Mouse (Mus musculus) megakaryocyte, embryonic 14.5 days (primary cell): ENCODE results near the gene Tspan1.

ENCODE experiments used
- FLI1 ChIP-seq: IDR thresholded peaks from 2 replicates; pipeline ENCODE4 v1.6.1; 2012; ENCODE audit warnings: low read length, inconsistent platforms, mixed read lengths
- GATA1 ChIP-seq: IDR thresholded peaks from 3 replicates; pipeline ENCODE4 v1.6.1; 2012; ENCODE audit warnings: mixed read lengths, low read length, inconsistent platforms, borderline replicate concordance

GRCm38 (mm10) chr4:116125803-116126386 is 41.5 kb downstream of the Tspan1 start:
- no peak for TF ChIP-seq GATA1
- no peak for TF ChIP-seq FLI1
